Mouse (Mus musculus) C2C12 (cell line): ENCODE measurements around the gene Rbx1.

ENCODE experiments used
- CTCF ChIP-seq: IDR thresholded peaks from one replicate; pipeline ENCODE4 v1.5.1; 2011; ENCODE audit not compliant: control insufficient read depth, insufficient read depth, insufficient read length
- FOSL1 ChIP-seq: IDR thresholded peaks from one replicate; pipeline ENCODE4 v1.8.0; 2011; ENCODE audit warnings: mild to moderate bottlenecking, low read length; ENCODE audit not compliant: poor library complexity, insufficient read depth, severe bottlenecking
- MAX ChIP-seq: IDR thresholded peaks from one replicate; pipeline ENCODE4 v1.6.1; 2011; ENCODE audit warnings: mild to moderate bottlenecking, control low read depth
- USF1 ChIP-seq: IDR thresholded peaks from one replicate; pipeline ENCODE4 v1.6.1; 2011; ENCODE audit warnings: low read depth, mild to moderate bottlenecking, control low read depth, moderate library complexity

GRCm38 (mm10) chr15:81485483-81485882, 19.4 kb downstream of the Rbx1 start:
- TF ChIP-seq CTCF (no peak), MAX (no peak), FOSL1 (no peak), USF1 (no peak)
